Mouse (Mus musculus) stomach, embryonic 14.5 days (tissue): ENCODE data around the gene Ralbp1. TPM values are rescaled to one million over a fixed set of nuclear protein-coding genes. Genes with fewer than 3 reads are reported as not detected.

Experiments
- ATAC-seq: fragments of 200-750 bp; cut with Nextera tagmentation; 2 replicates; pipeline ENCODE4 v1.8.0; 2017; ENCODE audit warnings: low read depth, moderate TSS enrichment; ENCODE audit not compliant: insufficient number of reproducible peaks, insufficient read depth, low FRiP score
- H3K27ac ChIP-seq: fragments of 300-500 bp; sonication (generic); 2 replicates; pipeline ENCODE4 v1.5.1; 2014; ENCODE audit warnings: mild to moderate bottlenecking, low read length, moderate library complexity, mixed read lengths
- H3K27me3 ChIP-seq: fragments of 300-500 bp; sonication (generic); 2 replicates; pipeline ENCODE4 v1.6.1; 2014; ENCODE audit warnings: low read length, control low read depth, mixed read lengths; ENCODE audit not compliant: control insufficient read depth, insufficient read depth
- H3K36me3 ChIP-seq: fragments of 300-500 bp; sonication (generic); 2 replicates; pipeline ENCODE4 v1.6.1; 2014; ENCODE audit warnings: mild to moderate bottlenecking, control low read depth, low read length, moderate library complexity, mixed read lengths; ENCODE audit not compliant: control insufficient read depth, insufficient read depth
- H3K4me1 ChIP-seq: fragments of 300-500 bp; sonication (generic); 2 replicates; pipeline ENCODE4 v1.6.1; 2014; ENCODE audit warnings: low read length, control low read depth, mixed read lengths; ENCODE audit not compliant: control insufficient read depth, insufficient read depth
- H3K4me2 ChIP-seq: fragments of 300-500 bp; sonication (generic); replicated peaks from 2 replicates; pipeline ENCODE4 v1.6.1; 2014; ENCODE audit warnings: low read depth, low read length, control low read depth
- H3K4me3 ChIP-seq: fragments of 300-500 bp; sonication (generic); 2 replicates; pipeline ENCODE4 v1.5.1; 2014; ENCODE audit warnings: low read depth, low read length, control low read depth
- H3K9ac ChIP-seq: fragments of 300-500 bp; sonication (generic); replicated peaks from 2 replicates; pipeline ENCODE4 v1.6.1; 2014; ENCODE audit warnings: low read depth, mild to moderate bottlenecking, control low read depth, low read length, moderate library complexity, mixed read lengths
- H3K9me3 ChIP-seq: fragments of 300-500 bp; sonication (generic); 2 replicates; pipeline ENCODE4 v1.6.1; 2016; ENCODE audit warnings: low read depth, low read length, control low read depth; ENCODE audit not compliant: control insufficient read depth
- WGBS: fragments of 180-500 bp; shearing (Covaris S2); extraction: QIAGEN DNeasy Blood & Tissue Kit; methylation state at CpG from one replicate; pipeline ENCODE4 v1.1.7; 2014; 5-methylcytosine and 5-hydroxymethylcytosine counted together
- polyA plus RNA-seq: library from polyadenylated mRNA; unstranded; fragments of >200 nt; fragmentation: Nextera tagmentation; extraction: Ambion mirVana; gene quantifications from 2 replicates; pipeline ENCODE4 v1.2.1, GENCODE M21; 2014

Ralbp1 gene
- polyA plus RNA-seq, 1 experiment from 2014 or later: 97.3 TPM

DNA sequence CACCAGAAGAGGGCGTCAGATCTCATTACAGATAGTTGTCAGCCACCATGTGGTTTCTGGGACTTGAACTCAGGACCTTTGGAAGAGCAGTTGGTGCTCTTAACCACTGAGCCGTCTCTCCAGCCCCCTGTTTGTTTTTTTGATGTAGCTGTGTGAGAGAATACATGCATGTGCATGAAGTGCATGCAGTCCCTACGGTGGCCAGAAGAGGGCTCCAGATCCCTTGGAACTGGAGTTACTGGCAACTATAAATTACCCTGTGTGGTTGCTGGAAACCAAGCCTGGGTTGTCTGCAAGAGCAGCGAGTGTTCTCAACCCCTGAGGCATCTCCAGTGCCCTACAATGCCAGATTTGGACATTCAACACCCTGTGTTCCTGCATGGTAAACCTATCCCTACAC, 15.5 kb downstream of the Ralbp1 start:
- Histone ChIP-seq H3K9me3 (no peaks in the 10 kb centered on the region), H3K4me2 (no peak overlapping the region), H3K27ac (no peak overlapping the region), H3K27me3 (no peaks in the 10 kb centered on the region), H3K36me3 (peaks cover 8% of the 10 kb centered on the region; the same call in 1 of the 2 replicates), H3K9ac (no peak overlapping the region), H3K4me1 (peaks cover 6% of the 10 kb centered on the region; the same call in 1 of the 2 replicates), H3K4me3 (no peak overlapping the region)
- ATAC-seq: no peak
- 46% methylated on average over 4 of the region's 4 CpGs for WGBS

- no peaks in the 10 kb centered on the region for H3K27me3 ChIP-seq
- no peak overlapping the region for H3K27ac ChIP-seq
- H3K9ac ChIP-seq: no peak overlapping the region
- no peak overlapping the region for H3K4me3 ChIP-seq
- H3K36me3 ChIP-seq: peaks cover 8% of the 10 kb centered on the region; the same call in 1 of the 2 replicates
- no peaks in the 10 kb centered on the region for H3K9me3 ChIP-seq
- no peak for ATAC-seq
- 87% methylated on average over 10 of the region's 10 CpGs for WGBS
- H3K4me1 ChIP-seq: peaks cover 6% of the 10 kb centered on the region; the same call in 1 of the 2 replicates
- no peak overlapping the region for H3K4me2 ChIP-seq
Observed at GRCm38 (mm10) chr17:65869720-65870119, 15.9 kb downstream of the Ralbp1 start.

DNA sequence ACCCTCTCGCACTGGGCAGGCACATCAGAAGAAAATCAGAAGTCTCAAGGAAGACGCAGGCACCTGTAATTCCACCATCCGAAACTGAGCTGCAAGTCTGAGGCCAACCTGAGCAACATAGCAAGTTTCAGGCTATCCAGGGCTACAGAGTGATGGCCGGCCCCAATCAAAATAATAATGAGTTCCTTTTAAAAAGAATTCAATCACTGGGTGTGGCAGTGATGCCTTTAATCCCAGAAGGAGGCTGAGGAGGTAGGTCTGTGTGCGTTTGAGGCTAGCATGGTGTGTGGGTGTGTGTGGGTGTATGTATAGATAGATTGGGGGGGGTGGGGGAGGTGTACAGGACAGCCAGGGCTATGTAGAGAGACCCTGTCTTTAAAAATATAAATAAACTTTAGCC, 17.6 kb downstream of the Ralbp1 start:
- WGBS: 92% methylated on average over 5 of the region's 5 CpGs
- Histone ChIP-seq H3K27me3 (no peaks in the 10 kb centered on the region), H3K4me3 (no peak overlapping the region), H3K9ac (no peak overlapping the region), H3K4me2 (no peak overlapping the region), H3K4me1 (peaks cover 6% of the 10 kb centered on the region; the same call in 1 of the 2 replicates), H3K27ac (no peak overlapping the region), H3K9me3 (no peaks in the 10 kb centered on the region), H3K36me3 (peaks cover 17% of the 10 kb centered on the region; the same call in 1 of the 2 replicates)
- ATAC-seq: no peak

GRCm38 (mm10) chr17:65866201-65866600, 19.4 kb downstream of the Ralbp1 start:
- Histone ChIP-seq H3K27me3 (no peaks in the 10 kb centered on the region), H3K4me2 (no peak overlapping the region), H3K36me3 (peaks cover 17% of the 10 kb centered on the region; the same call in 1 of the 2 replicates), H3K4me3 (no peak overlapping the region), H3K9me3 (no peaks in the 10 kb centered on the region), H3K27ac (no peak overlapping the region), H3K9ac (no peak overlapping the region), H3K4me1 (no peaks in the 10 kb centered on the region)
- 65% methylated on average over 3 of the region's 3 CpGs for WGBS
- no peak for ATAC-seq

DNA sequence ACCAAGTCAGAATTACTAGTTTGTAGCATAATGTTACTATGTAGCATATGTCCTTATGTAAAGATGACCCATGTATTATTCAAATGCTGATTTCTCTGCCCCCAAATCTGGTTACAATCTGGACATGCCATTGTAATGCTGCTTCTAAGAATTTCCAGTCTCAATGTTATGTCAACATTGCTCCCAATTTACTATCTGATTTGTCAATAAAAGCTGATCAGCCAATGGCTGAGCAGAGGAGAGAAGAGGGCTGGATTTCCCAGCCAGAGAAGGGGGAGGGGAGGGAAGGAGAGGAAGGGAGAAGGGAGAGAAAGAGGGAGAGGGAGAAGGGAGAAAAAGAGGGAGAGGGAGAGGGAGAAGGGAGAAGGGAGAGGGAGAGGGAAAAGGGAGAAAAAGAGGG, 20.3 kb downstream of the Ralbp1 start:
- no peak for ATAC-seq
- no peak overlapping the region for H3K27ac ChIP-seq
- no peak overlapping the region for H3K9ac ChIP-seq
- no peaks in the 10 kb centered on the region for H3K9me3 ChIP-seq
- H3K4me1 ChIP-seq: no peaks in the 10 kb centered on the region
- H3K36me3 ChIP-seq: peaks cover 19% of the 10 kb centered on the region; the same call in 1 of the 2 replicates
- H3K4me3 ChIP-seq: no peak overlapping the region
- H3K4me2 ChIP-seq: no peak overlapping the region
- no peaks in the 10 kb centered on the region for H3K27me3 ChIP-seq

- no peak for ATAC-seq
- Histone ChIP-seq H3K4me1 (no peaks in the 10 kb centered on the region), H3K36me3 (peaks cover 19% of the 10 kb centered on the region; the same call in 1 of the 2 replicates), H3K9ac (no peak overlapping the region), H3K4me3 (no peak overlapping the region), H3K4me2 (no peak overlapping the region), H3K27me3 (no peaks in the 10 kb centered on the region), H3K9me3 (no peaks in the 10 kb centered on the region), H3K27ac (no peak overlapping the region)
- 40% methylated on average over 4 of the region's 4 CpGs for WGBS
Observed at GRCm38 (mm10) chr17:65864742-65865141, 20.9 kb downstream of the Ralbp1 start.

GRCm38 (mm10) chr17:65863830-65864229, 21.8 kb downstream of the Ralbp1 start:
- no peak for ATAC-seq
- H3K4me1 ChIP-seq: no peaks in the 10 kb centered on the region
- 95% methylated on average over 12 of the region's 12 CpGs for WGBS
- no peaks in the 10 kb centered on the region for H3K9me3 ChIP-seq
- no peaks in the 10 kb centered on the region for H3K27me3 ChIP-seq
- H3K9ac ChIP-seq: no peak overlapping the region
- no peak overlapping the region for H3K4me2 ChIP-seq
- H3K36me3 ChIP-seq: peaks cover 23% of the 10 kb centered on the region
- H3K4me3 ChIP-seq: no peak overlapping the region
- no peak overlapping the region for H3K27ac ChIP-seq

DNA sequence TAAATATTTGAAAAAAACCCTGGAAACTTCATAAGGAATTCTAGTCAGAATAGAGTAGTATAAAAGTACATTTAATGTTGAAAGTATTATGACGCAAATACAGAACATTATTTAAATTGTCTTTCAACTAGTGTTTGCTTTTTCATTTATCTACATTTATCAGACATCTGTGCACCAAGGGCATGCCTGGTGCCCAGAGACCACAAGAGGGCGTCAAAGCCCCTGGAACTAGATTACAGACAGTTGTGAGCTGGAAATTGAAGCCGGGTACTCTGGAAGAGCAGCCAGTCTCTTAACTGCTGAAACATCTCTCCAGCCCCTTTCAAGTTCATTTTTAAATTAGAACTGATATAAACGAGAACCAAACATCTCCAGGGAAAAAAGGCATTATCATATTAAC, 23.0 kb downstream of the Ralbp1 start:
- peaks cover 33% of the 10 kb centered on the region for H3K36me3 ChIP-seq
- WGBS: 60% methylated on average over 4 of the region's 4 CpGs
- no peak for ATAC-seq

GRCm38 (mm10) chr17:65857617-65858016, 28.0 kb downstream of the Ralbp1 start:
- Histone ChIP-seq H3K36me3 (peaks cover 34% of the 10 kb centered on the region), H3K4me3 (no peak overlapping the region), H3K4me2 (no peak overlapping the region), H3K4me1 (no peaks in the 10 kb centered on the region), H3K27ac (no peak overlapping the region), H3K9ac (no peak overlapping the region), H3K27me3 (no peaks in the 10 kb centered on the region), H3K9me3 (no peaks in the 10 kb centered on the region)
- ATAC-seq: no peak
- 45% methylated on average over 4 of the region's 4 CpGs for WGBS

More for the DNA sequence above, 23.0 kb downstream of the Ralbp1 start:
- no peaks in the 10 kb centered on the region for H3K27me3 ChIP-seq
- H3K4me2 ChIP-seq: no peak overlapping the region
- no peaks in the 10 kb centered on the region for H3K9me3 ChIP-seq
- no peak overlapping the region for H3K27ac ChIP-seq
- H3K9ac ChIP-seq: no peak overlapping the region
- H3K4me3 ChIP-seq: no peak overlapping the region
- H3K4me1 ChIP-seq: no peaks in the 10 kb centered on the region
